Mouse (Mus musculus) hindlimb bud, embryonic 11.5 days (tissue): Measurements from ENCODE around the gene Tas2r108.

Experiments
- DNase-seq: peaks from one replicate; pipeline ENCODE4 v3.0.0-alpha.2; 2012; ENCODE audit warnings: low read depth, low spot score; ENCODE audit errors: extremely low spot score

Tas2r108 gene

GRCm38 (mm10) chr6:40493229-40493628, at the start of gene Tas2r108:
TSS of gene Tas2r108 (plus strand) at chr6:40493529.
- no peak for DNase-seq

- no peak for DNase-seq
Observed at GRCm38 (mm10) chr6:40448626-40449025, 44.7 kb upstream of the Tas2r108 start.

DNA sequence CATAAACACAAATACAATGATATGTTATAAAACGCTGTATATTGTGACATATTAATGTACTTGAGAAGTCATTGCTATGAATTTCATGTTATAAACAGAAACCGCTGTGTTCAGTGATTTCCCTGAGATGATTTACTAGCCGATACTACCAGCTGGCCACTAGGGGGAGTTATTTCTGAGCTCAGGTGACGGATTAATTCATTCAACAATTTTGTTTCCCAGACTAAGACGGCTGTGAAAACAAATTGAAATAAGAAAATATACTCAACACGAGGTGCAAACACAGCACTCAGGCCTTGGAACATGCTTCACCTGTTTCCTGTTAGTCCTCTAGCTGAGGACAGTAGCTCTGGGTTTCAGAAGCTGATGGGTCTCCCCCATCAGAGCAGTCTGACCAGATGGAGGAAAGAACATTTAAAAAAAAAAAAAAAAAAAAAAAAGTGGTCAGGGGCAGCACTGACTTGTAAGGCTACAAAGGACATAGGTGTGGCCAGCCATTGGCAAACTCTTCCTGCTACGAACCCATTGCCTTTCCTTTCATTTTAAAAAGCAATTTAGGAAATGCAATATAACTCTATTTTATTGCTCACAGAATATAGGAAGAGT, 38.8 kb upstream of the Tas2r108 start:
- DNase-seq: no peak

GRCm38 (mm10) chr6:40465710-40466109, 27.6 kb upstream of the Tas2r108 start:
- DNase-seq: no peak

GRCm38 (mm10) chr6:40470916-40471719, 22.2 kb upstream of the Tas2r108 start, which contains the start of gene Ssbp1:
TSS of gene Ssbp1 (plus strand) at chr6:40471352.
- DNase-seq: peak; percentile 87

- no peak for DNase-seq
Observed at GRCm38 (mm10) chr6:40471720-40472010, 21.7 kb upstream of the Tas2r108 start.

GRCm38 (mm10) chr6:40476132-40476531, 17.2 kb upstream of the Tas2r108 start:
- no peak for DNase-seq

DNA sequence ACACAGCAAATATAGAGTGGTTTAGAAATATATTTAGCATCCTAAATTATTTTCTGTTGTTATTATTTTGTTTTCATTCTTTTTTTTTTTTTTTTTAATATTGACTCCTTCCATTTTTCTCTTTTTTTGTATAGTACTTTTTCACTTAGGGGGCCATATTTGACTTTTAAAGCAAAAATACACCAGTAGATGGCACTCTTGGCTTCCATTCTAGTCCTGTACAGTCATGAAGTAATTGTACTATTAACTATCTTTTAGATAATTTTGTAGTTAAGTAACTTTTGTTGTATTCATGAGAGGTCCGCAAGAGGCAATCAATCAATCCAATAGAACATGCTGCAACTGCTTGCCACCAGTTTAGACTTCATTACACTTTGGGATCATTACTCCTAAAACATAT, 13.6 kb upstream of the Tas2r108 start:
- DNase-seq: no peak

GRCm38 (mm10) chr6:40482318-40482717, 11.0 kb upstream of the Tas2r108 start:
- DNase-seq: no peak

DNA sequence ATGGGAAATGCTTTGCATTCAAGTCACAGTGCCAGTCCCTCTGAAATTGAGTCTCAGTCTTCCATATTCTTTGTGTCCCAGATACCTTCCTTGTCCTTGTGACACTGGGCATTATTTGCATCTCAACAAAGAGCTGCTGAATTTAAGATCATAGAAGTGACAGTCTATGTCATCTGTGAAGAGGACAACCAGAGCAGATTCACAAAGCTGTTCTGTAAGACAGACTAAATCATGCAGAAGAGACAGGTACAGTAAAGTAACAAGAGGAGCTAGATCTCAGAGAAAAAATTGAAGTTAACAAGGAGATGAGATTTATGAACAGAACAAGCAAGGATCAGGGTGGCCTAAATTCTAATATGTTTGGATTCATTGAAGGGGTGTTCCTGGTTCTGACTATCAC, 2.4 kb upstream of the Tas2r108 start, which contains the start of gene Tas2r137:
Tas2r137 (plus strand) TSS at position 301 of the 400 bp plus-strand sequence.
- DNase-seq: no peak

DNA sequence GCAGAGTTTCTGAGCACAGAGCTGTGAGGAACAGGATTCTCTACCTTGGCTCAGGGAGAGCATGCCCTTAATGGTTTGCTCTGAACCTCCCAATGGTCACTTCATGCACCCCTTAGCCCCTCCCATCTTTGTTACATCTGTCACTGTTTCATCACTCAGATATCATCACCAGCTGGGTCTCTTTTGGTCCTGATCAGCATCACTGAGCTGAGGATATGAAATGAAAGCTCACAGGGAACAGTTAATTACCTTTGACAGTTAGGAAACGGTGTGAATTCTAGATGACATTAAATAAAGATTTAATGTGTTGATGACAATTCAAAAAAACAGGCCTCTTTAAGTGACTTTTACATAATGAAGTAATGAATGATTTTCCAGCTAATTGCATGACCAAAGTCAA, 26.1 kb downstream of the Tas2r108 start, which contains the start of gene Prss37:
Prss37 (minus strand) TSS at position 101 of the 400 bp plus-strand sequence.
- DNase-seq: no peak
